Mouse (Mus musculus): Measurements from ENCODE around the gene Kcnip4.

GRCm38 (mm10) chr5:48583431-48583830 is 941.3 kb downstream of the Kcnip4 start:
- TF ChIP-seq CTCF (IDR thresholded peaks at IDR 0.05; ENCODE audit: extremely low read depth, insufficient read depth, insufficient read length, insufficient replicate concordance) (no peak), POLR2A (IDR thresholded peaks at IDR 0.05; ENCODE audit: low read depth, low read length) (no peak)
